Mouse (Mus musculus) ES-Bruce4 (cell line): Measurements from ENCODE around the gene Sptbn4. TPM values are rescaled to one million over a fixed set of nuclear protein-coding genes. Genes with fewer than 3 reads are reported as not detected.

Experiments
- H3K27ac ChIP-seq: 2 replicates; pipeline ENCODE4 v1.5.1; 2012; ENCODE audit warnings: low read length, inconsistent platforms; ENCODE audit not compliant: insufficient read depth
- H3K27me3 ChIP-seq: 2 replicates; pipeline ENCODE4 v1.6.1; 2012; ENCODE audit warnings: mild to moderate bottlenecking, low read length, inconsistent platforms; ENCODE audit not compliant: control insufficient read depth, poor library complexity, insufficient read depth, severe bottlenecking
- H3K36me3 ChIP-seq: 2 replicates; pipeline ENCODE4 v1.6.1; 2012; ENCODE audit warnings: inconsistent platforms, mild to moderate bottlenecking, low read length, moderate library complexity; ENCODE audit not compliant: control insufficient read depth, poor library complexity, insufficient read depth, severe bottlenecking
- H3K4me1 ChIP-seq: one replicate; pipeline ENCODE4 v1.8.1; 2011; ENCODE audit warnings: low read length; ENCODE audit not compliant: control insufficient read depth, insufficient read depth
- H3K4me3 ChIP-seq: 2 replicates; pipeline ENCODE4 v1.5.1; 2011; ENCODE audit warnings: low read depth, mild to moderate bottlenecking, low read length
- H3K9ac ChIP-seq: 2 replicates; pipeline ENCODE4 v1.6.1; 2012; ENCODE audit warnings: low read depth, mild to moderate bottlenecking, inconsistent platforms; ENCODE audit not compliant: poor library complexity, severe bottlenecking
- H3K9me3 ChIP-seq: replicated peaks from 2 replicates; pipeline ENCODE4 v1.6.1; 2012; ENCODE audit warnings: mild to moderate bottlenecking, low read length, inconsistent platforms; ENCODE audit not compliant: control insufficient read depth, poor library complexity, insufficient read depth, severe bottlenecking
- CTCF ChIP-seq: IDR thresholded peaks from one replicate; pipeline ENCODE4 v1.8.1; 2011; ENCODE audit warnings: low read depth, low read length
- EP300 ChIP-seq: IDR thresholded peaks from 2 replicates; pipeline ENCODE4 v1.6.1; 2011; ENCODE audit warnings: low read depth, low read length; ENCODE audit not compliant: insufficient read depth
- POLR2A ChIP-seq: IDR thresholded peaks from one replicate; pipeline ENCODE4 v1.8.1; 2011; ENCODE audit warnings: low read length; ENCODE audit not compliant: insufficient read depth
- polyA plus RNA-seq: library from polyadenylated mRNA; stranded (reverse); fragments of >200 nt; gene quantifications from 2 replicates; pipeline ENCODE4 v1.2.4, GENCODE M21; 2011; ENCODE audit warnings: low read depth; ENCODE audit not compliant: missing spikeins, insufficient read depth, insufficient read length

Gene Sptbn4
- polyA plus RNA-seq, 1 experiment = 6.0 TPM

DNA sequence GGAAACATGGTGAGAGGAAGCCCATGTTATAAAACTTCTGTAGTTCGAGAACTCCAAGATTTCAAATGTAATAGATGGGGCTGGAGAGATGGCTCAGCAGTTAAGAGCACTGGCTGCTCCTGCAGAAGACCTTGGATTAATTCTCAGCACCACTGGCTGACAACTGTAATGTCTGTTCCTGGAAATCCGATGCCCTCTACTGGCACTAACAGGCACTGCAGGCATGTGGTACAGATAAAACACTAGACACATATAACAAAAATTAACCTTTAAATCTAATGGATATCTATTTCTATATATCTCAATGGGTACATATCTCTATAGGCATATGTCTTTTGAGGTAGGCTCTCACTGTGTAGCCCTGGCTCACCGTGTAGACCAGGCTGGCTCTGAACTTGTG is 133.1 kb downstream of the Sptbn4 start:
- peaks cover 19% of the 10 kb centered on the region for H3K9me3 ChIP-seq
- TF ChIP-seq CTCF (peak; percentile 16), EP300 (no peak)
- no peak overlapping the region for H3K27ac ChIP-seq
- H3K4me1 ChIP-seq = no peaks in the 10 kb centered on the region
- H3K4me3 ChIP-seq = no peak overlapping the region
- peaks cover 32% of the 10 kb centered on the region for H3K36me3 ChIP-seq
- no peaks in the 10 kb centered on the region for H3K27me3 ChIP-seq
- H3K9ac ChIP-seq = no peak overlapping the region

- peak overlapping the region; percentile 58 for H3K4me3 ChIP-seq
- H3K36me3 ChIP-seq = peaks cover 16% of the 10 kb centered on the region
- no peaks in the 10 kb centered on the region for H3K4me1 ChIP-seq
- TF ChIP-seq EP300 = no peak
- TF ChIP-seq CTCF = no peak
- no peak for TF ChIP-seq POLR2A
- no peaks in the 10 kb centered on the region for H3K27me3 ChIP-seq
- peak overlapping the region; percentile 95 for H3K27ac ChIP-seq
- peaks cover 19% of the 10 kb centered on the region for H3K9me3 ChIP-seq
- H3K9ac ChIP-seq = peak overlapping the region; percentile 57
Measured at GRCm38 (mm10) chr7:27311651-27312284, 135.7 kb downstream of the Sptbn4 start.

DNA sequence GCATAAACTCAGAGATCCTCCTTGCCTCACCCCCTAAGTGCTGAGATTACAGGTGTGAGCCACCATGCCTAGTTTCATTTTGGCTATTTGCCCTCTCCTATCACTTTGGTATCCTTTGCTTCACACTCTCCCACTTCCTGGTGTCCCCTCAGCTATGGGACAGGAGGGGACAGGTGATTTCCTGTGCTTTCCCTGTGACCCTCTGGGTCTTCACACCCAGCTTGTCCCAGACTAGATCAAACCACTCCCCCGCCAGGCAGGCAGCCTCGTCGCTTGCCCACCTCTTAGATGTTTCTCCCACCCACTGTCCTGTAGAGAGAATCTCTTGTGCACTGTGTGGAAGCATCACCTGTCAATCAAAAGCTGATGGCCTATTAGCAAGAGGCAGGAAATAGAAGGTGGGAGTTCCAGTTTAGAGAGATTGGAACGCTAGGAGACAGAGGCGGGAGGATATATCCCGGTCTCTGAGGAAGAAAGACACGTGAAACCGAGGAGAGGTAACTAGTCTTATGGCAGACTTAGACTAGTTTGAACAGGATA is 136.4 kb downstream of the Sptbn4 start:
- H3K36me3 ChIP-seq = peaks cover 16% of the 10 kb centered on the region
- peak overlapping the region; percentile 57 for H3K9ac ChIP-seq
- H3K27me3 ChIP-seq = no peaks in the 10 kb centered on the region
- H3K4me3 ChIP-seq = peak overlapping the region; percentile 71
- no peaks in the 10 kb centered on the region for H3K4me1 ChIP-seq
- TF ChIP-seq POLR2A (peak; percentile 13), CTCF (no peak)
- peaks cover 19% of the 10 kb centered on the region for H3K9me3 ChIP-seq
- peak overlapping the region; percentile 97 for H3K27ac ChIP-seq

GRCm38 (mm10) chr7:27310306-27310705 is 137.2 kb downstream of the Sptbn4 start:
- H3K4me1 ChIP-seq = no peaks in the 10 kb centered on the region
- H3K27ac ChIP-seq = peak overlapping the region; percentile 93
- peaks cover 19% of the 10 kb centered on the region for H3K9me3 ChIP-seq
- peaks cover 16% of the 10 kb centered on the region for H3K36me3 ChIP-seq
- peak overlapping the region; percentile 22 for H3K9ac ChIP-seq
- H3K4me3 ChIP-seq = peak overlapping the region; percentile 71
- TF ChIP-seq POLR2A = no peak
- TF ChIP-seq EP300 = no peak
- TF ChIP-seq CTCF = no peak
- no peaks in the 10 kb centered on the region for H3K27me3 ChIP-seq

GRCm38 (mm10) chr7:27309832-27310231 is 137.7 kb downstream of the Sptbn4 start:
- peak overlapping the region; percentile 71 for H3K4me3 ChIP-seq
- peaks cover 16% of the 10 kb centered on the region for H3K36me3 ChIP-seq
- TF ChIP-seq CTCF (no peak), EP300 (no peak), POLR2A (no peak)
- H3K27me3 ChIP-seq = no peaks in the 10 kb centered on the region
- H3K4me1 ChIP-seq = no peaks in the 10 kb centered on the region
- H3K27ac ChIP-seq = peak overlapping the region; percentile 93
- H3K9ac ChIP-seq = peak overlapping the region; percentile 22
- peaks cover 18% of the 10 kb centered on the region for H3K9me3 ChIP-seq

DNA sequence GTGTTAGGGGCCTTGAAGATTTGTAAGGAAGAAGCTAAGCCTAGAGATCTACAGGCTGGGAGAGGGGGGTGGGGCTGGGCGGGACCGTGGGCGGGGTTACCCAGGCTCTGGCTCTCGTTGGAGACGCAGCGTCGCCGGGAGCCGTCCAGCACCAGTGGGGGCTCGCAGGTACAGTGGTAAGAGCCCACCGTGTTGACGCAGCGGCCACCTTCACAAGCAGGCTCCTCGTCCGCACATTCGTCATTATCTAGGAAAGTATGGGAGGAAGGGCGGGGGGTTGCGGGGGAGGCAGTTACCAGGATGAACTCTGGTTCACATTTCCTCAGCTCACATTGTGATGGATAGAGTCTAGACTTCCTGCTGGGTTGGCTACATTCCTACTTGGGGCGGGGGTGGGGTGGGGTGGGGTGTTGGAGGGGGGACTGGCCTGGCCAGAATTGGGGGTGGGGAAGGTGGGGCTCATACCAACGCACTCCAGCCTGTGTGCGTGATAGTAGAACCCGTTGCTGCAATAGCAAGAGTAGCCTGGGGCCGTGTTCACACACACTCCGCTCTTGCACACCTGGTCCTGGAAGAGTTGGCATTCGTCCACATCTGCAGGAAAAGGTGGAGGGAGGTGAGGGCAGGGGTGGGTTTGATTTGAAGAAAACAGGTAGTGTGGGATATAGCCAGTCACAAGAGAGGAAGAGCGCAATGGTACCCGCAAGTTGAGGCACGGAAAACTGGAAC is 138.5 kb downstream of the Sptbn4 start:
- H3K9me3 ChIP-seq = peaks cover 10% of the 10 kb centered on the region
- peak overlapping the region; percentile 32 for H3K9ac ChIP-seq
- H3K4me1 ChIP-seq = no peaks in the 10 kb centered on the region
- no peaks in the 10 kb centered on the region for H3K27me3 ChIP-seq
- peaks cover 12% of the 10 kb centered on the region for H3K36me3 ChIP-seq
- TF ChIP-seq EP300 (peak; percentile 61; the same call in 1 of the 2 replicates), POLR2A (no peak)
- H3K27ac ChIP-seq = peak overlapping the region; percentile 94
- peak overlapping the region; percentile 61 for H3K4me3 ChIP-seq
